Mouse (Mus musculus) right cerebral cortex, postnatal 25 days (tissue): ENCODE results near the gene Tspan31.

Source experiments
- DNase-seq: peaks from one replicate; pipeline ENCODE4 v3.0.0; 2022

Gene Tspan31

GRCm38 (mm10) chr10:127041774-127042338 lies 28.2 kb downstream of the Tspan31 start:
- DNase-seq = peak; percentile 92

- peak; percentile 60 for DNase-seq
Measured at GRCm38 (mm10) chr10:127041274-127041766, 28.7 kb downstream of the Tspan31 start, which contains the start of the genes Mettl1 and Eef1akmt3. TSS of gene Mettl1 (plus strand) at chr10:127041414. TSS of gene Eef1akmt3 (minus strand) at chr10:127041513.

GRCm38 (mm10) chr10:127040569-127041214 lies 29.4 kb downstream of the Tspan31 start:
- peak; percentile 49 for DNase-seq

DNA sequence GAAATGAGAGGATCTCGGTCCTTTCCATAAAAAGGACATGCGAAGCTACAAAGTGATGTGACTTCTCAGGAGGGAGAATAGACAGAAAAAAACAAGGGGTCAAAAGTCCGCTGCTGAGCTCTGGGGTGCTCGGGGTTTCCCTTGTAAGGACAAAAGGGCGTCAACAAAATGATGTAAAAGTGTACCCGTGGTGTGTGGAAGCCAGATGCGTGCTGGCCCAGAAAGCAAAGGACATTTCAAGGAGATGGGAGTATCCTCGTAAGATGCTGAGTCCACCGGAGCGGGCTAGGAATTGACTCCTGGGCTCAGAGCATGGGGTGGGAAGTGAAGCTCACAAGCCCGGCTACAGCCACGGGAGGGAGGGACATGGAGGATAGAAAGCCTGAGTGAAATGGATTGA lies 32.4 kb downstream of the Tspan31 start:
- no peak for DNase-seq

DNA sequence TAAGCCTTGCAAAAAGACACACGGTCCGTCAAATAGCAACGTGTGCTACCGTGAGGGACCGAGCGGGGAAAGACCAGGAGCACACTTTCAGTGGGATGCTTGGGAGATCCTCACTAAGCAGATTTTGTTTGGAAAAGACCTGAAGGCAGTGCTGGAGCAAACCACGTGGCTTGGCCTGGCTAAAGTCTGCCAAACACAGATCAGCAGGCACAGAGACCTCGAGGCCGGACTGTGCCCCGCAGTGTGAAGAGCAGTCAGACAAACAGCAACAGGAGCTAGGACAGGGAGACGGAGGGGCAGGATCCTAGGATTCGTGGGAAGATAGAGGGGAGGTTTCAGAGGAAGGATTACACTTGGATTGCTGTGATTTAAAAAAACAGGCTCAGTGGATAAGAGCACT lies 33.8 kb downstream of the Tspan31 start:
- DNase-seq = no peak

DNA sequence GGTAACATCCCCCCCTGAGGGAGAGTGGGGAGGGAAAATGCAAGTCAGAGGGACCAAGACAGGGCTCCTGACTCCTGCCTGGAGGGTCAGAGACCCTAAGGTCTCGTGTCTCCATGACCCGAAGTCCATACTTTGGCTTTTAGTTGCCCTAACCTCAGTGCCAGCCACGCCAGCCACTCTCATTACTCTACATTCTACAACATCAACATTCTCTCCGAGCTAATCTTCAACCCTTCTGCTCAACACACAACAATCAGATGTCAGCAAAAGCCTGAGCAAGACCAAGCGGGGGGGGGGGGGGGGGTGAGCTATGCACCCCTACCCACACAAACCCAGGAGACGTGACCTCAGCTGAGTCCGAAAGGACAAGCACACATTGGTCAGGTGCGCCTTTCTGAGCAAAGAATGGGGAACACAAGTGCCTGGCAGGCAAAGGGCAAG lies 36.7 kb downstream of the Tspan31 start:
- no peak for DNase-seq

DNA sequence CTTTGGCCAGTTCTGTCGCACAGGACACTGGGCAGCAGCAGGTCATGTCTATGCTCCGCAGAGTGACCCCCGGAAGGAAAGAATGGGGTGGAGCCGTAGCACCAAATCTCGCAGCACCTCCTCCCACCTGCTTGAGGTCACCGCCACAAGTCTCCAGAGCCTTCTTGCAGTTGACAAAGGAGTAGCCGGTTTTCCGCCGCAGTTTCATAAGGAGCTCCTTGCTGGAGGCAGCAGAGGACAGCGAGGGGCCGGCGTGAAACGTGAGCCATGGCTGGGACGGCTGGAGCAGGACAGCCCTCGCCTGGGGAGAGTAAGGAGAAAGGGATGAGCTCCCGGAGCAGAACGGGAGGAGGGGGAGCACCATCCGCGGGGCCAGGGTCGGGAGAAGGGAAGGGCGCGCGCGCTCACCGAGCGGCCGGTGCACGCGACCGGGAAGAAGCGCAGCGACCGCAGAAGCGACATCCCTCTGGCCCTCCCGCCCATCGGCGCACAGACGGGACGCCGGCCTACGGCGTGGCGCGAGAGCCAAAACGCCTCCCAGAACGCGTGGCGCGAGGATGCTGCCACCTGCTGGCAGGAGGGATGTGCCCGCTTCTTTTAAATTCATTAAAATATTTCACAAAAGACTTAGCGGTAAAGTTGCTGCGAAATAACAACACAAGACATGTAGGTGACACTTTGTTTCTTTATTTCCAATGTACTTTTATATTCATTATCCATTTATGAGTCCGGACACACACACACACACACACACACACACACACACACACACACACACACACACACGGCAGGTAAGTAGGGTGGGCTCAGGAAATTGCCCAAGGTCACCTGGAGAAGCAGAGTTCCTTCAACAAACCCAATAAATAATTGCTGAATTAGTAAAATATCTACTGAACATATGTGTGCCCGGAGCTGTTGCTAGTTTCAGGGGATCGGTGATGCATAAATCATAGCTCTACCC lies 39.4 kb downstream of the Tspan31 start, which contains the start of gene Tsfm:
Gene Tsfm, minus strand, starts transcription at position 505 of the 961 bp plus-strand sequence.
- peak; percentile 91 for DNase-seq

- DNase-seq = no peak
Measured at GRCm38 (mm10) chr10:127018422-127018821, 51.6 kb downstream of the Tspan31 start.
